Mouse (Mus musculus) embryonic facial prominence, embryonic 15.5 days (tissue): ENCODE results near the gene Mtnr1a. TPM values are rescaled to one million over a fixed set of nuclear protein-coding genes. Genes with fewer than 3 reads are reported as not detected.

Source experiments
- ATAC-seq: fragments of 200-750 bp; cut with Nextera tagmentation; 2 replicates; pipeline ENCODE4 v1.8.0; 2017; ENCODE audit warnings: low read depth, moderate TSS enrichment; ENCODE audit not compliant: insufficient number of reproducible peaks, low FRiP score, low TSS enrichment
- H3K27ac ChIP-seq: fragments of 300-500 bp; sonication (generic); replicated peaks from 2 replicates; pipeline ENCODE4 v1.5.1; 2015; ENCODE audit warnings: mild to moderate bottlenecking, inconsistent platforms
- H3K27me3 ChIP-seq: fragments of 300-500 bp; sonication (generic); 2 replicates; pipeline ENCODE4 v1.6.1; 2015; ENCODE audit warnings: inconsistent platforms
- H3K36me3 ChIP-seq: fragments of 300-500 bp; sonication (generic); 2 replicates; pipeline ENCODE4 v1.6.1; 2015; ENCODE audit warnings: mild to moderate bottlenecking, inconsistent platforms
- H3K4me1 ChIP-seq: fragments of 300-500 bp; sonication (generic); 2 replicates; pipeline ENCODE4 v1.6.1; 2015; ENCODE audit warnings: inconsistent platforms
- H3K4me2 ChIP-seq: fragments of 300-500 bp; sonication (generic); replicated peaks from 2 replicates; pipeline ENCODE4 v1.6.1; 2015; ENCODE audit warnings: mild to moderate bottlenecking, inconsistent platforms
- H3K4me3 ChIP-seq: fragments of 300-500 bp; sonication (generic); replicated peaks from 2 replicates; pipeline ENCODE4 v1.5.1; 2015; ENCODE audit warnings: mild to moderate bottlenecking, inconsistent platforms
- H3K9ac ChIP-seq: fragments of 300-500 bp; sonication (generic); 2 replicates; pipeline ENCODE4 v1.6.1; 2015; ENCODE audit warnings: inconsistent platforms
- H3K9me3 ChIP-seq: fragments of 300-500 bp; sonication (generic); replicated peaks from 2 replicates; pipeline ENCODE4 v1.6.1; 2016; ENCODE audit warnings: inconsistent platforms
- WGBS: fragments of 180-500 bp; shearing (Covaris S2); methylation state at CpG from one replicate; pipeline ENCODE4 v1.1.7; 2015; 5-methylcytosine and 5-hydroxymethylcytosine counted together
- polyA plus RNA-seq: library from polyadenylated mRNA; unstranded; fragments of >200 nt; fragmentation: Nextera tagmentation; extraction: Ambion mirVana; gene quantifications from 2 replicates; pipeline ENCODE4 v1.2.1, GENCODE M21; 2015

The Mtnr1a gene
- polyA plus RNA-seq, 1 experiment from 2014 or later: not detected

- Histone ChIP-seq H3K4me3 (peak overlapping the region; percentile 27), H3K9ac (no peak overlapping the region), H3K4me1 (0 out of 2 replicates have a peak, but pooled peaks cover 5% of the 10 kb centered on the region), H3K4me2 (peak overlapping the region; percentile 47), H3K27me3 (0 out of 2 replicates have a peak, but pooled peaks cover 4% of the 10 kb centered on the region), H3K27ac (no peak overlapping the region), H3K36me3 (no peaks in the 10 kb centered on the region), H3K9me3 (no peaks in the 10 kb centered on the region)
- WGBS: 8% methylated on average over 16 of the region's 16 CpGs
- no peak for ATAC-seq
Measured at GRCm38 (mm10) chr8:45110064-45110812, 41.3 kb downstream of the Mtnr1a start.

DNA sequence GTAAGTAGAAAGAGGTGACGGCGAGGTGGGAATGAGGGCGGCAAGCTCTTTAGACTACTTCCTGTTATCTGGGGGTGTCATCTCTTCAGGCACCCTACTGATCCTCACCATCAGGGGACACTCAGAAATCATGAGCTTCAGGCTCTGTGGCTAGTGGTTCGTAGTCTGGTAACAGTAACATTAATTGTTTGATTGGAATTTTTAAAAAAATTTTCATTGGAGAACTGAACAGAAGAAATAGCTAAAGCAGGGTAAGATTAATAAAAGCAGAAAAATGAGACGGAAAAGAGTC lies 41.8 kb downstream of the Mtnr1a start:
- Histone ChIP-seq H3K27me3 (0 out of 2 replicates have a peak, but pooled peaks cover 4% of the 10 kb centered on the region), H3K4me2 (peak overlapping the region; percentile 47; the same call in 1 of the 2 replicates), H3K36me3 (no peaks in the 10 kb centered on the region), H3K4me1 (0 out of 2 replicates have a peak, but pooled peaks cover 5% of the 10 kb centered on the region), H3K9ac (no peak overlapping the region), H3K27ac (no peak overlapping the region), H3K4me3 (no peak overlapping the region), H3K9me3 (no peaks in the 10 kb centered on the region)
- 40% methylated on average over 5 of the region's 5 CpGs for WGBS
- ATAC-seq: no peak

- no peaks in the 10 kb centered on the region for H3K36me3 ChIP-seq
- H3K9me3 ChIP-seq: no peaks in the 10 kb centered on the region
- H3K4me2 ChIP-seq: no peak overlapping the region
- H3K4me3 ChIP-seq: no peak overlapping the region
- no peak for ATAC-seq
- H3K27ac ChIP-seq: no peak overlapping the region
- 0 out of 2 replicates have a peak, but pooled peaks cover 5% of the 10 kb centered on the region for H3K4me1 ChIP-seq
- WGBS: 86% methylated on average over 5 of the region's 5 CpGs
- 0 out of 2 replicates have a peak, but pooled peaks cover 4% of the 10 kb centered on the region for H3K27me3 ChIP-seq
- H3K9ac ChIP-seq: no peak overlapping the region
Measured at GRCm38 (mm10) chr8:45111820-45112219, 42.9 kb downstream of the Mtnr1a start.

DNA sequence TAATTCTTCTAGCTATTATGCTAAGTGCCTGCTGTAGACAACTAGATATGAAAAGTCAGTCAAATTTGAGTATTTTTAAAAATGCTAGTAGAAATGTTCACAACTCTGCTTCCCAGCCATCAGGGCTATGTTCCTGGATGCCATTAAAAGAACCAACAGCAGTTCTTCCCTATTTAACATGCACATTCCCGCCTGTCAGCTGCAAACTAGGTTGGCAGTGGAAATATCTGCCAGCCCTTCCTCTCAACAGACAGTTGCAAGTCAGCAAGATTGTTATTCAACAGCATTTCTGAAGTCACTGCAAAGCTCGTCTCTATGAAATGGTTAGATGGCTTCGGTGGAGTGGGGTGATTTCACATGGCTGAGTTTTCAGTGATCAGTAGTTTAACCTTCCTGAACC lies 48.7 kb downstream of the Mtnr1a start:
- Histone ChIP-seq H3K36me3 (no peaks in the 10 kb centered on the region), H3K27ac (no peak overlapping the region), H3K27me3 (no peaks in the 10 kb centered on the region), H3K9ac (no peak overlapping the region), H3K4me3 (no peak overlapping the region), H3K9me3 (no peaks in the 10 kb centered on the region), H3K4me2 (no peak overlapping the region), H3K4me1 (no peaks in the 10 kb centered on the region)
- 82% methylated on average over 3 of the region's 3 CpGs for WGBS
- ATAC-seq: no peak

DNA sequence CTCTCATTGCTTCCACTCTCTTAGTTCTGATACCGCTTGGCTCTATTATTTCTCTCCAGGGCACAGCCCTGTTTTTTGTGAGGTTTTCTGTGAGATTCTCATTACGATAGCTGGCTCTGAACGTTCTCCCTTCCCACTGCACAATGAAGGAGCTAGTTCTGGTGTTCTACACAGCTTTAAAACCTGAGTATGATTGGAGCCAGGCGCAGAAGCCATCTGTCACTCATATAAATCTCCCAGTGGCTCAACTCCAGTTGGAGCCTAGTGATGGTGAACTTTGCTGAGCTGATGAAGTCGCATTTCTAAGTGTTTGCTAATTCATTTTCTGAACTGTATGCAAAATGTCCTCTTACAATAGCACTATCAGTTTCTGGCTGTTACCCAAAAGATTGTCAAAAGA lies 56.7 kb downstream of the Mtnr1a start:
- no peaks in the 10 kb centered on the region for H3K36me3 ChIP-seq
- H3K27ac ChIP-seq: no peak overlapping the region
- 62% methylated on average over 5 of the region's 5 CpGs for WGBS
- no peak overlapping the region for H3K4me2 ChIP-seq
- H3K27me3 ChIP-seq: no peaks in the 10 kb centered on the region
- no peaks in the 10 kb centered on the region for H3K4me1 ChIP-seq
- ATAC-seq: no peak
- no peak overlapping the region for H3K4me3 ChIP-seq
- no peak overlapping the region for H3K9ac ChIP-seq
- no peaks in the 10 kb centered on the region for H3K9me3 ChIP-seq

Other genes with a start within 250 kb of the Mtnr1a start
- 24.2 and 24.8 TPM in 2 replicates for gene Fat1, start 133.7 kb upstream of the Mtnr1a start, polyA plus RNA-seq
- gene F11, start 192.9 kb downstream of the Mtnr1a start, polyA plus RNA-seq: not detected in 2 replicates
- 0.25 and 0.32 TPM in 2 replicates for gene Klkb1, start 225.7 kb downstream of the Mtnr1a start, polyA plus RNA-seq
- 0.13 TPM in 1 of 2 replicates, not detected in the other for gene Gm45753, start 239.3 kb downstream of the Mtnr1a start, polyA plus RNA-seq